Comparison of ENCODE assay signal across 9 mouse cellular contexts in genomic region chr2:181334023-181334422, GRCm38 (mm10). TPM values are rescaled to one million over a fixed set of nuclear protein-coding genes. Genes with fewer than 3 reads are reported as not detected.
DNase-seq lines count a peak whose midpoint lies in the region.
"Had no signal": no experiment of that assay in that cellular context is flagged by ENCODE, and none has a peak within 500 bp of the region (broad histone marks: within the 10 kb centered on the region; RNA-seq: fewer than 3 reads in every experiment).

No protein-coding gene starts in this region.

- no peak overlapping the region for H3K27ac ChIP-seq in heart, embryonic 10.5 days

- no peaks in the 10 kb centered on the region for H3K9me3 ChIP-seq in heart, embryonic 10.5 days
- H3K9me3 ChIP-seq: megakaryocyte, embryonic 14.5 days had no signal

- H3K36me3 ChIP-seq in heart, embryonic 10.5 days: peaks cover 82% of the 10 kb centered on the region

- no peak overlapping the region for H3K4me3 ChIP-seq in heart, embryonic 10.5 days
- H3K4me3 ChIP-seq: megakaryocyte, embryonic 14.5 days had no signal

- WGBS in heart, embryonic 10.5 days: 71% methylated on average over 3 of the region's 3 CpGs

- no peaks in the 10 kb centered on the region for H3K4me1 ChIP-seq in heart, embryonic 10.5 days

- peak; percentile 92 for DNase-seq in heart, adult 11 months
- no peak for DNase-seq in heart, embryonic 10.5 days (ENCODE audit: low spot score)
- peak; percentile 82 for DNase-seq in brain, adult 2 months (ENCODE audit: low read depth, low spot score)
- DNase-seq in fibroblast of lung, adult 2 months (ENCODE audit: low read depth): peak; percentile 24
- peak; percentile 75 for DNase-seq in heart, postnatal 4 days
- DNase-seq in layer of hippocampus, adult 9-11 months: peak; percentile 57
- peak; percentile 72 for DNase-seq in lung, postnatal 10 days
- peak; percentile 77 for DNase-seq in right cerebral cortex, postnatal 4 days

- H3K27me3 ChIP-seq in heart, embryonic 10.5 days (ENCODE audit: insufficient read depth, poor library complexity, severe bottlenecking): no peaks in the 10 kb centered on the region
- H3K27me3 ChIP-seq: megakaryocyte, embryonic 14.5 days had no signal

RNA-seq across cellular contexts. Expression of gene Rtel1, which starts 14.5 kb away (rescaled TPM):
- 46.0 and 50.6 TPM in 2 replicates for polyA plus RNA-seq in heart, embryonic 10.5 days (2016; fragmentation: Nextera tagmentation; extraction: Ambion mirVana)
- 10 to 100 TPM; 42.9 to 46.9 TPM for total RNA-seq in heart, postnatal 4 days (2021)

RNA-seq across cellular contexts. Expression of gene Stmn3, which starts 19.7 kb away (rescaled TPM):
- polyA plus RNA-seq in heart, embryonic 10.5 days (2016; fragmentation: Nextera tagmentation; extraction: Ambion mirVana): 0.37 and 1.0 TPM in 2 replicates
- total RNA-seq in heart, postnatal 4 days (2021): under 1 TPM; 0.24 to 0.47 TPM

RNA-seq across cellular contexts. Expression of gene Zgpat, which starts 30.7 kb away (rescaled TPM):
- 36.9 and 38.0 TPM in 2 replicates for polyA plus RNA-seq in heart, embryonic 10.5 days (2016; fragmentation: Nextera tagmentation; extraction: Ambion mirVana)
- 10 to 100 TPM; 20.7 to 22.8 TPM for total RNA-seq in heart, postnatal 4 days (2021)

RNA-seq across cellular contexts. Expression of gene Arfrp1, which starts 31.2 kb away (rescaled TPM):
- 64.1 and 65.6 TPM in 2 replicates for polyA plus RNA-seq in heart, embryonic 10.5 days (2016; fragmentation: Nextera tagmentation; extraction: Ambion mirVana)
- 10 to 100 TPM; 39.6 to 41.0 TPM for total RNA-seq in heart, postnatal 4 days (2021)

RNA-seq across cellular contexts. Expression of gene Lime1, which starts 45.9 kb away (rescaled TPM):
- polyA plus RNA-seq in heart, embryonic 10.5 days (2016; fragmentation: Nextera tagmentation; extraction: Ambion mirVana): 16.5 and 20.5 TPM in 2 replicates
- total RNA-seq in heart, postnatal 4 days (2021): 1 to 10 TPM; 8.8 to 8.9 TPM
